Mouse (Mus musculus): Measurements from ENCODE around the gene Dgcr2. TPM values are rescaled to one million over a fixed set of nuclear protein-coding genes. Genes with fewer than 3 reads are reported as not detected.

Gene Dgcr2
- polyA plus RNA-seq, 1 experiment from 2014 or later = 102 TPM

- no peak for ATAC-seq (ENCODE audit: insufficient number of reproducible peaks, insufficient read depth, low FRiP score, low TSS enrichment, low read depth)
- H3K4me2 ChIP-seq = no peak overlapping the region
- no peak overlapping the region for H3K9ac ChIP-seq (replicated peaks)
- no peak overlapping the region for H3K4me3 ChIP-seq (replicated peaks)
- peaks cover 91% of the 10 kb centered on the region for H3K36me3 ChIP-seq
- H3K27me3 ChIP-seq = no peaks in the 10 kb centered on the region
- no peaks in the 10 kb centered on the region for H3K4me1 ChIP-seq (replicated peaks)
- H3K9me3 ChIP-seq = no peaks in the 10 kb centered on the region
- WGBS = 86% methylated on average over 10 of the region's 10 CpGs
- H3K27ac ChIP-seq = no peak overlapping the region
Measured at GRCm38 (mm10) chr16:17843701-17844365, 54.5 kb downstream of the Dgcr2 start.

DNA sequence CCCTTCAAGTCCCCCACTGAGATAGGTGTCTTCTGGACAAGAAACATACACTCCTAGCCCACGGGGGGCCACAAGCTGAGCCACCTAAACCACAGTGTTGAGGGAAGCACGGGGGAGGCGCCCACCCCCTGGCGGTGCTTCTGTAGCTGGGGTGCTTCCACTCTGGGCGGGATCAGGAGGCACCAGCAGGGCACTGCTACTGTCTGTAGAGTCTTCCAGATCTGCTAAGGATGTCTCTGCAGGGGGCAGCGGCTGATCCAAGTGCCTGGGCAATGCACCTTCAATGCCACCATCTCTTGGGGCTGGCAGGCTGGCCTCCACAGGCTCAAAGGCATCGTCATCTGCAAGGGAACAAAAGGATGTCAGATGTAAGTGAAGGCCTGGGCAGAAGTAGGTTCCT is 55.9 kb downstream of the Dgcr2 start:
- H3K36me3 ChIP-seq = peaks cover 81% of the 10 kb centered on the region
- no peaks in the 10 kb centered on the region for H3K4me1 ChIP-seq (replicated peaks)
- WGBS = 94% methylated on average over 7 of the region's 7 CpGs
- H3K4me2 ChIP-seq = no peak overlapping the region
- H3K4me3 ChIP-seq (replicated peaks) = no peak overlapping the region
- peaks cover 7% of the 10 kb centered on the region for H3K27me3 ChIP-seq
- no peak for ATAC-seq (ENCODE audit: insufficient number of reproducible peaks, insufficient read depth, low FRiP score, low TSS enrichment, low read depth)
- H3K9ac ChIP-seq (replicated peaks) = no peak overlapping the region
- no peak overlapping the region for H3K27ac ChIP-seq
- H3K9me3 ChIP-seq = no peaks in the 10 kb centered on the region

DNA sequence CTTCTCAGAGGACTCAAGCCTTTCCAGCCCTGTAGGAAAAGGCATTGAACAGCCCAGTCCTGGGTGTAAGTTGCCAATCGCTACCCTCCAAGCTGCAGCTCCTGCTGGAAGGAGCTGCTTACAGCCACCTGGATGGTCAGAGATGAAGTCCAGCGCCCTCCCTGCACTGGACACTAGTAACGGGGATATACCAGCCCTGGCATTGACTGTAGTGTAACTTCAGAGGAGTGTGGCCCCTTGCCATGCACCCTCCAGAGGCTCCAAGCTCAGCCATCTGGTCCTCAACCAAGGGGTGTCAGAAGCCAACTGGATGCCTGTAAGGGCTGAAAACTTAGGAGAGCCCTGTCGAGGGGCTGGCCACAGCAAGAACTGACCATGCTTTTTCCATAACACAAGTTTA is 58.4 kb downstream of the Dgcr2 start:
- Histone ChIP-seq H3K36me3 (peaks cover 56% of the 10 kb centered on the region), H3K4me1 (replicated peaks) (no peaks in the 10 kb centered on the region), H3K9ac (replicated peaks) (no peak overlapping the region), H3K27ac (no peak overlapping the region), H3K9me3 (no peaks in the 10 kb centered on the region), H3K4me3 (replicated peaks) (no peak overlapping the region), H3K27me3 (peaks cover 32% of the 10 kb centered on the region), H3K4me2 (no peak overlapping the region)
- WGBS = 86% methylated on average over 4 of the region's 4 CpGs
- no peak for ATAC-seq (ENCODE audit: insufficient number of reproducible peaks, insufficient read depth, low FRiP score, low TSS enrichment, low read depth)

- 73% methylated on average over 6 of the region's 6 CpGs for WGBS
- no peak within 1 kb of the TSS for H3K27ac ChIP-seq
Measured at GRCm38 (mm10) chr16:17838051-17838450, 60.3 kb downstream of the Dgcr2 start, which contains the start of gene Car15. Car15 (minus strand) TSS chr16:17838364.

DNA sequence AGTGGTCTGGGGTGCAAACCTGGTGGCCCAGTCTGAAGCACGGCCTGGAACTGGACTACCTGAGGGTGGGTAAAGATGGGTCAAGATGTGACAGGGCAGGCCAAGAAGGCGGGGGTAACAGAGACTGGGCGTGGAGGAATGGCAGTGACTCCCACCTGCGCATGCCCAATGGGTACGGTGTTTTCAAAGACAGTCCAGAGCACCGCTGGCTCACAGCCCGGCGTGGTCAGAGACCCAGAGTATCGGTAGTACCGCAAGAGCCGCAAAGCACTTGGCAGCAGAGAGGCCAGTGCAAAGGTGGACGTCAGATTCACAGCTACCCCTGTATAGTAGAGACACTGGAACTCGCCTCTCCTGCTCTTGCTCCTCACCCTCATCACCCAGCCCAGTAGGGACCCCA is 62.9 kb downstream of the Dgcr2 start:
- Histone ChIP-seq H3K9ac (replicated peaks) (no peak overlapping the region), H3K36me3 (peaks cover 11% of the 10 kb centered on the region; the same call in 1 of the 2 replicates), H3K4me1 (replicated peaks) (peaks cover 27% of the 10 kb centered on the region), H3K9me3 (no peaks in the 10 kb centered on the region), H3K4me3 (replicated peaks) (no peak overlapping the region), H3K27me3 (peaks cover 77% of the 10 kb centered on the region), H3K27ac (no peak overlapping the region), H3K4me2 (no peak overlapping the region)
- 56% methylated on average over 13 of the region's 13 CpGs for WGBS
- ATAC-seq (ENCODE audit: insufficient number of reproducible peaks, insufficient read depth, low FRiP score, low TSS enrichment, low read depth) = no peak

More at GRCm38 (mm10) chr16:17838051-17838450, 60.3 kb downstream of the Dgcr2 start, which contains the start of gene Car15:
- ATAC-seq (ENCODE audit: insufficient number of reproducible peaks, insufficient read depth, low FRiP score, low TSS enrichment, low read depth) = no peak
- no peak within 1 kb of the TSS for H3K4me3 ChIP-seq (replicated peaks)
- H3K27me3 ChIP-seq = peaks cover 51% of the 10 kb centered on the region
- H3K9ac ChIP-seq (replicated peaks) = no peak within 1 kb of the TSS
- H3K9me3 ChIP-seq = no peaks in the 10 kb centered on the region
- peaks cover 10% of the 10 kb centered on the region for H3K4me1 ChIP-seq (replicated peaks)
- no peak within 1 kb of the TSS for H3K4me2 ChIP-seq
- H3K36me3 ChIP-seq = peaks cover 37% of the 10 kb centered on the region

DNA sequence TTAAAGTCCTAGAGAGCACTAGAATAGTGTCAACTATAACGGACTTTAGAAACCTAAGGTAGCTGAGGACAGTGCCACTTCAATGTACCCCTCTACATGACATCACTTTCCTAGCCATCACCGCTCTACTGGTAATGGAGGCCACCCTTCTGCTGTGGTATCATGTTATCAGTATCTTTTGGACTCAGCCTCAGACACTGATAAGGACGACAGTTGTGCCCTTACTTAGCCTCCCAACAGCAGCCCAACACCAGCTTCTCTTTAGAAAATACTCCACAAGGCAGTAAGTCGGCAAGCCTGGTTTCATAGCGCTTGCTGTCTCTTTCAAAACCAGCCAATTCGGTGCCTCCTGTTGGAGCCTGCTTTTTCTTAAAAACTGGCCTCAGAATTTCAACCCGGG is 63.8 kb downstream of the Dgcr2 start:
- 51% methylated on average over 7 of the region's 7 CpGs for WGBS
- H3K9ac ChIP-seq (replicated peaks) = no peak overlapping the region
- peak overlapping the region; percentile 98 for H3K4me2 ChIP-seq
- ATAC-seq (ENCODE audit: insufficient number of reproducible peaks, insufficient read depth, low FRiP score, low TSS enrichment, low read depth) = no peak
- H3K9me3 ChIP-seq = no peaks in the 10 kb centered on the region
- H3K36me3 ChIP-seq = 0 out of 2 replicates have a peak, but pooled peaks cover 5% of the 10 kb centered on the region
- H3K4me1 ChIP-seq (replicated peaks) = peaks cover 33% of the 10 kb centered on the region
- H3K27ac ChIP-seq = no peak overlapping the region
- H3K27me3 ChIP-seq = peaks cover 81% of the 10 kb centered on the region
- H3K4me3 ChIP-seq (replicated peaks) = peak overlapping the region; percentile 67; the same call in 1 of the 2 replicates

GRCm38 (mm10) chr16:17833681-17834399 is 64.5 kb downstream of the Dgcr2 start:
- Histone ChIP-seq H3K9me3 (no peaks in the 10 kb centered on the region), H3K4me3 (replicated peaks) (peak overlapping the region; percentile 67), H3K9ac (replicated peaks) (peak overlapping the region; percentile 79), H3K27me3 (peaks cover 81% of the 10 kb centered on the region), H3K36me3 (0 out of 2 replicates have a peak, but pooled peaks cover 5% of the 10 kb centered on the region), H3K27ac (0 out of 2 replicates have a peak overlapping the region, but pooled peaks have one; percentile 41), H3K4me2 (peak overlapping the region; percentile 98), H3K4me1 (replicated peaks) (peaks cover 36% of the 10 kb centered on the region)
- under 1% methylated on average over 88 of the region's 103 CpGs for WGBS
- no peak for ATAC-seq (ENCODE audit: insufficient number of reproducible peaks, insufficient read depth, low FRiP score, low TSS enrichment, low read depth)

DNA sequence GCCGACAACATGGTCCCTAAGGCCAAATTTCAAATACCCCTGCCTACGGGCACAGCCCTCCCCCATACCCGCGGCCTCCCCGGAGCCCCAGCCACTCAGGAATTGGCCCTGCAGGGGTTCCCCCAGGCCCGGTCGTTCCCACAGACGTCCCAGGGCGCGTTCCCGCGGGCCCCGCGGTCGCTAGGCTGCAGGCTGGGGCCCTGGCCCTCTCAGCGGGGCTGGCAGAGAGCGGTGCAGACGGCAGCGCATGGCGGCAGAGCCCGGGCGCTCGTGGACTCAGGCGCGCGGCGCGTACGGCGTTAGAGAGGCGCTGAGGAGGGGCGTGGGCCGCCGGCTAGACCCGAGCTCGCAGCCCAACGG is 65.1 kb downstream of the Dgcr2 start:
- Histone ChIP-seq H3K4me3 (replicated peaks) (peak overlapping the region; percentile 67), H3K36me3 (no peaks in the 10 kb centered on the region), H3K4me1 (replicated peaks) (peaks cover 38% of the 10 kb centered on the region), H3K9me3 (no peaks in the 10 kb centered on the region), H3K27ac (0 out of 2 replicates have a peak overlapping the region, but pooled peaks have one; percentile 41), H3K27me3 (peaks cover 81% of the 10 kb centered on the region), H3K4me2 (peak overlapping the region; percentile 98), H3K9ac (replicated peaks) (peak overlapping the region; percentile 79)
- no peak for ATAC-seq (ENCODE audit: insufficient number of reproducible peaks, insufficient read depth, low FRiP score, low TSS enrichment, low read depth)
- 1% methylated on average over 32 of the region's 37 CpGs for WGBS

- ATAC-seq (ENCODE audit: insufficient number of reproducible peaks, insufficient read depth, low FRiP score, low TSS enrichment, low read depth) = no peak
- Histone ChIP-seq H3K4me3 (replicated peaks) (peak within 1 kb of the TSS; percentile 67), H3K4me1 (replicated peaks) (peaks cover 38% of the 10 kb centered on the region), H3K9ac (replicated peaks) (peak within 1 kb of the TSS; percentile 79), H3K27me3 (peaks cover 78% of the 10 kb centered on the region), H3K27ac (0 out of 2 replicates have a peak within 1 kb of the TSS, but pooled peaks have one; percentile 41), H3K4me2 (peak within 1 kb of the TSS; percentile 98), H3K9me3 (no peaks in the 10 kb centered on the region), H3K36me3 (no peaks in the 10 kb centered on the region)
- WGBS = 29% methylated on average over 7 of the region's 7 CpGs
Measured at GRCm38 (mm10) chr16:17832821-17833220, 65.5 kb downstream of the Dgcr2 start, which contains the start of gene B830017H08Rik. B830017H08Rik (plus strand) TSS chr16:17833121.

- WGBS = 15% methylated on average over 11 of the region's 11 CpGs
- H3K4me1 ChIP-seq (replicated peaks) = peaks cover 46% of the 10 kb centered on the region
Measured at GRCm38 (mm10) chr16:17831781-17832180, 66.6 kb downstream of the Dgcr2 start.

DNA sequence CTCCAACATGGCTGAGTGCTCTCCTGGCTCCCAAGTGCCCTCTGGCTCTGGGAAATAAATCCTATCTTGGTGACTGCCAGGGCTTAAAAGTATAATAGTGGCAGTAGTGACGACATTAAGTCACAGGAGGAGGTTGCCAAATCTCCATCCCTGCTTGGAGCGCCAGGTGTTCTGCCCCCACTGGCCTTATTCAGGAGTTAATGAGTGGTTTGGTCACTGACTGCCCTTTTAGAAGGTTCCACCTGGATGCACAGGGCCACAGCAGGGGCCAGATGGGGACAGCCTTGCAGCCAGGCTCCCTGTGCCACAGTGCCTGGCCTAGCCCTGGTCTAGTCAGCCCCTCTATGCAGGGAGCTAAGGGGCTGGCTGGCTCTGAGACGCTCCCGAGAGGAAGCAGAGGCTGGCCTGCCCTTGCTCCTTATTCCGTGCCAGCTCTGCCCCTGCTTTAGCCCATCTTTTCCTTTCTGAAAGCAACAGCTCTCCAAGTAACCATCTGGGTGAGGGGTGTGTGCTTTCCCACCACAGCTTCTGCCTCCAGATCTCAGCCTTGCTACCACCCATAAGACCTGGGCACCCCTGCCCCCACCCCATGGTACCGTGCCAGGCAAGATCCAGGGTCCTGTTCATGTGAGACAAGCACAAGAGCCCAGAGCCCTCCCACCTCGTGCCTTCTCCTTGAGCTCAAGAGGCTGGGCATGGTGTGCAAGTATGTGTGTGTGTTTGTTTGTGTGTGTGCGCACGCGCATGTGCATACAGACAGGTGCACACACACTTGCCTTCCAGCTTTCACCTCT is 67.8 kb downstream of the Dgcr2 start:
- no peaks in the 10 kb centered on the region for H3K36me3 ChIP-seq
- H3K4me1 ChIP-seq (replicated peaks) = peaks cover 46% of the 10 kb centered on the region
- no peak for ATAC-seq (ENCODE audit: insufficient number of reproducible peaks, insufficient read depth, low FRiP score, low TSS enrichment, low read depth)
- H3K27ac ChIP-seq = no peak overlapping the region
- no peak overlapping the region for H3K9ac ChIP-seq (replicated peaks)
- H3K4me2 ChIP-seq = no peak overlapping the region
- H3K4me3 ChIP-seq (replicated peaks) = no peak overlapping the region
- WGBS = 63% methylated on average over 10 of the region's 10 CpGs
- no peaks in the 10 kb centered on the region for H3K9me3 ChIP-seq
- peaks cover 55% of the 10 kb centered on the region for H3K27me3 ChIP-seq

More at GRCm38 (mm10) chr16:17831781-17832180, 66.6 kb downstream of the Dgcr2 start:
- Histone ChIP-seq H3K9ac (replicated peaks) (no peak overlapping the region), H3K4me2 (no peak overlapping the region), H3K27ac (no peak overlapping the region), H3K27me3 (peaks cover 67% of the 10 kb centered on the region), H3K36me3 (no peaks in the 10 kb centered on the region), H3K9me3 (no peaks in the 10 kb centered on the region), H3K4me3 (replicated peaks) (no peak overlapping the region)
- ATAC-seq (ENCODE audit: insufficient number of reproducible peaks, insufficient read depth, low FRiP score, low TSS enrichment, low read depth) = no peak

Data from limb, embryonic 12.5 days (tissue).